Mouse (Mus musculus) brain, embryonic 14.5 days (tissue): ENCODE results near the gene Dnajc8.

ENCODE experiments used
- CTCF ChIP-seq: fragments of 200-500 bp; IDR thresholded peaks from 2 replicates; pipeline ENCODE4 v1.5.1; 2012; ENCODE audit warnings: inconsistent platforms, mild to moderate bottlenecking, moderate library complexity, borderline replicate concordance; ENCODE audit not compliant: insufficient read depth, insufficient read length; ENCODE audit errors: extremely low read depth
- POLR2A ChIP-seq: fragments of 200-500 bp; IDR thresholded peaks from 2 replicates; pipeline ENCODE4 v1.6.1; 2012; ENCODE audit warnings: mild to moderate bottlenecking, inconsistent platforms, borderline replicate concordance; ENCODE audit not compliant: poor library complexity, insufficient read depth, insufficient read length, severe bottlenecking; ENCODE audit errors: extremely low read depth

GRCm38 (mm10) chr4:132567361-132567779, 32.0 kb downstream of the Dnajc8 start:
- TF ChIP-seq POLR2A, result no peak
- no peak for TF ChIP-seq CTCF
